Mouse (Mus musculus) kidney, postnatal 0 days (tissue): Measurements from ENCODE around the gene Mrps23. TPM values are rescaled to one million over a fixed set of nuclear protein-coding genes. Genes with fewer than 3 reads are reported as not detected.
"Not testable (repeated sequence)": the region's sequence is repeated elsewhere in the genome, so short reads cannot be mapped to it uniquely, and the experiment has no call there.

Experiments
- ATAC-seq: fragments of 200-750 bp; cut with Nextera tagmentation; replicated peaks from 2 replicates; pipeline ENCODE4 v1.8.0; 2017; ENCODE audit warnings: low read depth, moderate number of reproducible peaks, moderate TSS enrichment, moderate library complexity; ENCODE audit not compliant: low FRiP score
- DNase-seq: peaks from one replicate; pipeline ENCODE4 v3.0.0-alpha.2; 2016; ENCODE audit warnings: low spot score
- H3K27ac ChIP-seq: fragments of 300-500 bp; sonication (generic); 2 replicates; pipeline ENCODE4 v1.5.1; 2014; ENCODE audit warnings: mild to moderate bottlenecking
- H3K27me3 ChIP-seq: fragments of 300-500 bp; sonication (generic); 2 replicates; pipeline ENCODE4 v1.6.1; 2014; ENCODE audit warnings: low read length, mixed read lengths; ENCODE audit not compliant: insufficient read depth
- H3K36me3 ChIP-seq: fragments of 300-500 bp; sonication (generic); 2 replicates; pipeline ENCODE4 v1.6.1; 2014; ENCODE audit warnings: low read length, mixed read lengths; ENCODE audit not compliant: insufficient read depth
- H3K4me1 ChIP-seq: fragments of 300-500 bp; sonication (generic); replicated peaks from 2 replicates; pipeline ENCODE4 v1.6.1; 2014; ENCODE audit warnings: antibody characterized with exemption, low read length, mixed read lengths; ENCODE audit not compliant: insufficient read depth
- H3K4me2 ChIP-seq: fragments of 300-500 bp; sonication (generic); 2 replicates; pipeline ENCODE4 v1.6.1; 2014; ENCODE audit warnings: mild to moderate bottlenecking, low read length, moderate library complexity, mixed read lengths
- H3K4me3 ChIP-seq: fragments of 300-500 bp; sonication (generic); replicated peaks from 2 replicates; pipeline ENCODE4 v1.5.1; 2014; ENCODE audit warnings: low read depth, low read length
- H3K9ac ChIP-seq: fragments of 300-500 bp; sonication (generic); 2 replicates; pipeline ENCODE4 v1.6.1; 2014; ENCODE audit warnings: low read depth, low read length
- H3K9me3 ChIP-seq: fragments of 300-500 bp; sonication (generic); replicated peaks from 2 replicates; pipeline ENCODE4 v1.6.1; 2016; ENCODE audit warnings: low read length, inconsistent platforms, mixed read lengths
- CTCF ChIP-seq: IDR thresholded peaks from 2 replicates; pipeline ENCODE4 v1.5.1; 2016; ENCODE audit warnings: antibody characterized with exemption, low read depth, mild to moderate bottlenecking, moderate library complexity
- WGBS: fragments of 180-500 bp; shearing (Covaris S2); extraction: QIAGEN DNeasy Blood & Tissue Kit; methylation state at CpG from one replicate; pipeline ENCODE4 v1.1.7; 2014; 5-methylcytosine and 5-hydroxymethylcytosine counted together
- polyA plus RNA-seq: library from polyadenylated mRNA; unstranded; fragments of >200 nt; fragmentation: Nextera tagmentation; extraction: Ambion mirVana; gene quantifications from 2 replicates; pipeline ENCODE4 v1.2.1, GENCODE M21; 2015

The Mrps23 gene
- polyA plus RNA-seq, 1 experiment from 2014 or later: 76.3 TPM

- Histone ChIP-seq H3K9ac (no peak overlapping the region), H3K27ac (no peak overlapping the region), H3K4me3 (no peak overlapping the region), H3K4me2 (no peak overlapping the region), H3K4me1 (peaks cover 8% of the 10 kb centered on the region), H3K9me3 (no peaks in the 10 kb centered on the region), H3K36me3 (no peaks in the 10 kb centered on the region), H3K27me3 (no peaks in the 10 kb centered on the region)
- WGBS: 73% methylated on average over 2 of the region's 2 CpGs
- DNase-seq (no peak), ATAC-seq (no peak)
- no peak for TF ChIP-seq CTCF
Measured at GRCm38 (mm10) chr11:88201172-88201571, 3.0 kb upstream of the Mrps23 start.

- Histone ChIP-seq H3K27me3 (no peaks in the 10 kb centered on the region), H3K36me3 (no peaks in the 10 kb centered on the region), H3K9me3 (no peaks in the 10 kb centered on the region), H3K4me2 (no peak overlapping the region), H3K4me1 (peaks cover 8% of the 10 kb centered on the region), H3K27ac (no peak overlapping the region), H3K4me3 (no peak overlapping the region), H3K9ac (no peak overlapping the region)
- TF ChIP-seq CTCF: no peak
- ATAC-seq (no peak), DNase-seq (no peak)
- 27% methylated on average over 2 of the region's 2 CpGs for WGBS
Measured at GRCm38 (mm10) chr11:88202077-88202476, 2.1 kb upstream of the Mrps23 start.

GRCm38 (mm10) chr11:88204593-88205368, 593 bp downstream of the Mrps23 start:
- WGBS: 29% methylated on average over 30 of the region's 30 CpGs
- DNase-seq (no peak), ATAC-seq (peak; percentile 31; the same call in 1 of the 2 replicates)
- H3K27ac ChIP-seq: peak overlapping the region; percentile 91
- H3K4me1 ChIP-seq: peaks cover 8% of the 10 kb centered on the region
- H3K9me3 ChIP-seq: no peaks in the 10 kb centered on the region
- peak overlapping the region; percentile 85 for H3K9ac ChIP-seq
- H3K27me3 ChIP-seq: no peaks in the 10 kb centered on the region
- TF ChIP-seq CTCF: no peak
- H3K4me3 ChIP-seq: peak overlapping the region; percentile 82
- peaks cover 9% of the 10 kb centered on the region; the same call in 1 of the 2 replicates for H3K36me3 ChIP-seq
- peak overlapping the region; percentile 87 for H3K4me2 ChIP-seq

DNA sequence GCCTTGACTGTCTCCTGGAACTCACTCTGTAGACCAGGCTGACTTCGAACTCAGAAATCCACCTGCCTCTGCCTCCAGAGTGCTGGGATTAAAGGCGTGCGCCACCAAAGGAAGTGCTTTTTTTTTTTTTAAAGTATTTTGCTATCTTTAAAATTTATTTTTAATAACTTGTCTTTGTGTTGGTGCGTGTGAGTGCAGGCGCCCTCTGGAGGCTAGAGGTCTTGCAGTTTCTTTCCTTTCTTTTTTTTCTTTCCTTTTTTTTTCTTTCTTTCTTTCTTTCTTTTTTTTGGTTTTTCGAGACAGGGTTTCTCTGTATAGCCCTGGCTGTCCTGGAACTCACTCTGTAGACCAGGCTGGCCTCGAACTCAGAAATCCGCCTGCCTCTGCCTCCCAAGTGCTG, 2.4 kb downstream of the Mrps23 start:
- H3K27ac ChIP-seq, H3K27me3 ChIP-seq, DNase-seq, H3K9me3 ChIP-seq, H3K9ac ChIP-seq, ATAC-seq, H3K4me2 ChIP-seq, H3K4me1 ChIP-seq, H3K4me3 ChIP-seq: not testable (repeated sequence)
- peaks cover 22% of the 10 kb centered on the region for H3K36me3 ChIP-seq
- peak; percentile 52 for TF ChIP-seq CTCF
- 77% methylated on average over 7 of the region's 8 CpGs for WGBS

GRCm38 (mm10) chr11:88207697-88208096, 3.5 kb downstream of the Mrps23 start:
- no peak for ATAC-seq
- no peaks in the 10 kb centered on the region for H3K27me3 ChIP-seq
- H3K4me3 ChIP-seq: no peak overlapping the region
- H3K36me3 ChIP-seq: peaks cover 22% of the 10 kb centered on the region
- H3K4me1 ChIP-seq: peaks cover 8% of the 10 kb centered on the region
- H3K27ac ChIP-seq: no peak overlapping the region
- no peak overlapping the region for H3K4me2 ChIP-seq
- 77% methylated on average over 2 of the region's 2 CpGs for WGBS
- no peak for DNase-seq
- no peak for TF ChIP-seq CTCF
- H3K9me3 ChIP-seq: no peaks in the 10 kb centered on the region
- no peak overlapping the region for H3K9ac ChIP-seq

GRCm38 (mm10) chr11:88211824-88212582, 7.8 kb downstream of the Mrps23 start:
- Histone ChIP-seq H3K9ac (no peak overlapping the region), H3K36me3 (peaks cover 22% of the 10 kb centered on the region), H3K4me1 (peaks cover 7% of the 10 kb centered on the region; the same call in 1 of the 2 replicates), H3K27me3 (no peaks in the 10 kb centered on the region), H3K27ac (no peak overlapping the region), H3K9me3 (no peaks in the 10 kb centered on the region), H3K4me2 (no peak overlapping the region), H3K4me3 (no peak overlapping the region)
- ATAC-seq: no peak
- TF ChIP-seq CTCF: 0 out of 2 replicates have a peak, but pooled peaks have one; percentile 9
- no peak for DNase-seq
- 84% methylated on average over 5 of the region's 5 CpGs for WGBS
